Mouse (Mus musculus) ES-E14 (cell line): Measurements from ENCODE around the gene Srpk2.

Experiments used
- HCFC1 ChIP-seq: IDR thresholded peaks from 2 replicates; pipeline ENCODE4 v1.6.1; 2012; ENCODE audit warnings: low read length, inconsistent platforms, borderline replicate concordance; ENCODE audit not compliant: insufficient read depth
- ZC3H11A ChIP-seq: IDR thresholded peaks from 2 replicates; pipeline ENCODE4 v1.6.1; 2012; ENCODE audit warnings: low read depth, mild to moderate bottlenecking, inconsistent platforms, low read length, borderline replicate concordance
- ZNF384 ChIP-seq: IDR thresholded peaks from 2 replicates; pipeline ENCODE4 v1.6.1; 2012; ENCODE audit warnings: low read depth, low read length, inconsistent platforms

GRCm38 (mm10) chr5:23615586-23616269 lies 68.7 kb downstream of the Srpk2 start:
- TF ChIP-seq HCFC1 (no peak), ZC3H11A (no peak), ZNF384 (no peak)
